Mouse (Mus musculus) left cerebral cortex, postnatal 10 days (tissue): ENCODE measurements at regions not wholly inside any gene's neighbourhood (a gene's known extent, or its start where the extent isn't known, plus 50 kb on each side); places are given as distances from the start of the nearest gene placed in this dataset.

ENCODE experiments used
- DNase-seq, 2 experiments: peaks; one replicate each; pipeline ENCODE4 v3.0.0; 2021 to 2022; ENCODE audit warnings: low spot score in 2 of 2, mixed read lengths in 1 of 2; ENCODE audit errors: extremely low spot score in 1 of 2
- intact Hi-C: fragments of 180-260 bp; cut with DNase I; formaldehyde crosslinking; loops from one replicate; pipeline ENCODE4 v1.15.1; 2025

- intact Hi-C loops: no loop called here
Measured at GRCm38 (mm10) chr4:83984671-83985391, 459.5 kb downstream of the Ccdc171 start.

DNA sequence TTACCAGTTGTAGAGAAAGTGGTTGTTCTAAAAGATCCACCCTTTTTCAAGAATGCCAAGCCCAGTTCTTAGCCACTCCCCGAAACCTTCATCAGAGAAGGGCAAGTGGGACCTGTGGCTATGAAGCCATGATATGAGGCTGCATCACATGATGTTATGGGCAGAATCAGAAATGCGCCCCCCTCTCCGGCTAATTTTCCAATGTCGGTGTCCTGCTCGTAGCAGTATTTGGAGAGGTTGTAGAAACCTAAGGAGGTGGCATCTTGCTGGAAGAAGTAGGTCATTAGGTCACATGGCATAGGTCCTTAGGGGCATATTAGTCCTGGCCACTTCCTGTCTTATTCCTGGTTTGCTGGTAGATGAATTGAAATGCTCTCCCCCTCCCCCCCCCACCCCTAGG lies 460.1 kb downstream of the Ccdc171 start:
- intact Hi-C loops: no loop called here
- DNase-seq: no peak

More at GRCm38 (mm10) chr4:83984671-83985391, 459.5 kb downstream of the Ccdc171 start:
- peak; percentile 45 to 57 for DNase-seq

GRCm38 (mm10) chr4:83986951-83987822 lies 461.8 kb downstream of the Ccdc171 start:
- intact Hi-C loops: no loop called here
- no peak for DNase-seq

DNA sequence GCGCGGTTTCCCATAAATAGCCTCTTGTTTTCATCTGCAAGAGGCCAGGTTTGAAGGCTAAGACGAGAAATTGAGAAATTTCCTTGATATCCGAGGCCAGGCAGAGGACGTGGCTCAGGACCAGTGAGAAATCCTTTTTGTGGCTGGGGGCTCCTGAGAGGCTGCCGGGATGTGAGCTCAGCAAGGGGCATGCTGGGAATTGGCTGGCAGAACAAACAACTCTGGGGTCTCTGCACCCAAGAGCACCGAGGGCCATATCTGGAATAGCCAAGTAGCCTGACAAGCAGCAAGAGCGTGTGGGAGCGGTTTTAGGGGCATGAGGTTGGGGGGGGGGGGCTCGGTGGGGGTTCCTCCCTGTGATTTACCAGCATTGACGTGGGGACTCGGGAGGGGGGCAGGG lies 462.5 kb downstream of the Ccdc171 start:
- no peak for DNase-seq
- intact Hi-C loops: no loop called here

- intact Hi-C loops: no loop called here
- no peak for DNase-seq
Measured at GRCm38 (mm10) chr4:83988314-83988713, 463.0 kb downstream of the Ccdc171 start.

GRCm38 (mm10) chr4:83990126-83990989 lies 465.0 kb downstream of the Ccdc171 start:
- intact Hi-C loops: no loop called here
- no peak for DNase-seq

- DNase-seq: no peak
- intact Hi-C loops: no loop called here
Measured at GRCm38 (mm10) chr4:83991195-83991594, 465.9 kb downstream of the Ccdc171 start.

DNA sequence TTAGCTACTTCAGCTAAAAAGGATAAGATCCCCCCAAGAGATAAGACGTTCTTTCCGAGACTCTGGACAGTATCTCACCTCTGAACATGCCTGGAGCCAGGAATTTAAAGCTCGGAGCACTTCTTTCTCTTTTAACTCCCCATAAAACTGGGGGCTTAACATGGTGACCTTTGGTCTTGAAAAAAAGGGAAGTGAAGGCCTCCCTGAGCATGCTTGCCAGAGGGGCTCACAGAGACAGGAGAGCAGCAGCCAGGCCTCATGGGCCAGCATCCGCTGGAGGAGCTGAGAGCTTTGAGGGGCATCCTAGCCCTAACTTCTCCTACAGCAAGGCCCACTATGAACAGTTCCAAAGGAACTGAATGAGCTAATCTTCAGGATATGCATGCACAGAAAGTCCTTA lies 471.7 kb downstream of the Ccdc171 start:
- no peak for DNase-seq
- intact Hi-C loops: no loop called here

- no peak for DNase-seq
- intact Hi-C loops: no loop called here
Measured at GRCm38 (mm10) chr4:84001645-84002044, 476.3 kb downstream of the Ccdc171 start.

- intact Hi-C loops: no loop called here
- no peak for DNase-seq
Measured at GRCm38 (mm10) chr4:84004055-84004778, 478.9 kb downstream of the Ccdc171 start.

DNA sequence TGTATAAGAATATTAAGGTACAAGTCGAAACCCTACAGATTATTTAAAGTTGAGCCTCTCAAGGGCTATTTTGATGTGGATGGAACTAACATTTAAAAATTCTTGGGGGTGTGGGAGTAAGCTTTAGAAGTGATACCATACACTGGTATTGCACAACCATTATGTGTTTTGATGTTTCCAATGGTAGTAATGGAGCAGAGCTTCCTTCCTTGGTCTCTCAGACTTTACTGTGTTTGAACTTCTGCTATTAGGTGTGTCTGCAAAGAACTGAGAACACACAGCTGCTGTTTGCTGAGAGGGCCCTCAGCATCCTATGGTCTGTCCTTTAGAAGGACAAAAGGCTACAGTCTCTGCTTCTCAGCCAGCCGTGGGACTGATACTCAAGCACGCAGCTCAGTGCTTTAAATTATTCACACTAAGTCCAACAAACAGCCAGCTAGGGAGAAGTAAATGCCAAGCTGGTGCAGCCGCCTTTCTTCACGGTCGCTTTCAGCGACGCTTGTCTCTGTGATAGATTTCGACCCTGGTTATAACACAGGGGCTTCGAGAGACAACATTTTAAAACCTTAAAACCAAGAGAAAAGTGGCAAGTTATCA lies 479.5 kb downstream of the Ccdc171 start:
- intact Hi-C loops: no loop called here
- DNase-seq: no peak

GRCm38 (mm10) chr4:84011941-84012340 lies 486.6 kb downstream of the Ccdc171 start:
- DNase-seq: no peak
- intact Hi-C loops: no loop called here

DNA sequence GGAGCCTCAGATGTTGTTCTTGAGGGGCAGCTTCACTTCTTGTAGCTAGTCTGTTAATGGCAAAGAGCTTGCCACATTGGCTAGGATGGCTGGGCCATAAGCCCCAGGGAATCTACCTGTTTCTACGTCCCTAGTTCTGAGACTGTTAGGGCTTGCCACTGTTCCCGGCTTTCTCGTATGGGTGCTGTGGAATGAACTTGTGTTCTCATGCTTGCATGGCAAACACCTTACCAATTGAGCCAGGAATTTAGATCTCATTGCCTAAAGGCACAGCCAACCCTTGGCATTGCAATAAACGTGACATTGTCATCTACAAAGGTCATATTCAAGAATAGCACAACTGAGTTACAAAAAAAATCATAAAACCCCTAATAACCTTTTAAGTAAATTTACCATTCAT lies 489.8 kb downstream of the Ccdc171 start:
- DNase-seq: no peak
- intact Hi-C loops: no loop called here

DNA sequence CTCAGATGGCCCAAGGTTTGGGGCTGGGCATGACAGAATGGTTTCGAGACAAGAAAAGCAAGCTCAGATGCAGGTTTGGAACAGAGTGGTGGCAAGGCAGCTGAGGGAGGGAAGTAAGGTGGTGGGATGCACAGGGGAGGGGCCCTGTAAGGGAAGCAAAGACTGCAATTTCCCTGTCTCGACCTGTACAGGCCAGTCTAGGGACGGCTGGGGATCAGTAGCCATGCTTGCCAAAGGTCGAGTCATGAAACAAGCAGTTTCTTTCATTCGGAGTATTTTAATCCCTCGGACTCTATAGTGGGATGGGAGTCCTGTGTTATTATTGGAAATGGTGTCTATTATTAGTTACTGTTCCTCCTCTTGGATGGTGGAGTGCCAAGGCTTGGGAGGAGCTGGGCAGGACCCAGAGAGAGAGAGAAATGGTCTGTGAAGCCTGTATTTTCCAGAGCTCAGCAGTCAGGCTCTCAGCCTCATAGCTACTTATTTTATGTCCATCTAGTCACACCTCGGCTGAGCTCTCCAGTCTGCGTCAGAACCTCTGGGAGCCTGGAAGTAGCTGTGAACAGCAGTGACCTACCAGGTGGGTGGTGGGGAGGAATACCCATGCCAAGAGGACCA lies 490.3 kb downstream of the Ccdc171 start:
- intact Hi-C loops: no loop called here
- no peak for DNase-seq

DNA sequence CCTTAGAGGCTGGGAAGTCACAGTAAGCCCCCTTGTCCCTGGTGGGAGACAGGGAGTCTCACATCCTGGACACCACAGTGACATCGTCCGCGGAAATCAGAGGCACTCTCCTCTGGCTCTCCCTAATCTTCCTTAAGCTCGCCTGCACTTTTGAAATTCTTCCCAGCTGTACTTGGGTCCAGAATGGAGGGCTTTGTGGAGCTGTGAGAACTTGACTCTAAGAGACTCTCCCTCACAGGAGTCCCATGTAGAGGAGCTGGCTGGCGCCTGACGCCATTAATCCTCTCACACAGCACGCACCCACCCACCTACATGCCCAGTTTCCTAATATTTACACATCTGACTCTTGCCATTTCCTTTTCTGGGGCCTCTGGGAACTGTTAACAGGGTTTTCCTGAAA lies 492.8 kb downstream of the Ccdc171 start:
- no peak for DNase-seq
- intact Hi-C loops: no loop called here

- no peak for DNase-seq
- intact Hi-C loops: no loop called here
Measured at GRCm38 (mm10) chr4:84018774-84019173, 493.4 kb downstream of the Ccdc171 start.

- intact Hi-C loops: no loop called here
- no peak for DNase-seq
Measured at GRCm38 (mm10) chr4:84019500-84020255, 494.3 kb downstream of the Ccdc171 start.
